Mouse (Mus musculus) stomach, embryonic 14.5 days (tissue): ENCODE measurements around the gene Fzr1. TPM values are rescaled to one million over a fixed set of nuclear protein-coding genes. Genes with fewer than 3 reads are reported as not detected.

Experiments used
- ATAC-seq: fragments of 200-750 bp; cut with Nextera tagmentation; 2 replicates; pipeline ENCODE4 v1.8.0; 2017; ENCODE audit warnings: low read depth, moderate TSS enrichment; ENCODE audit not compliant: insufficient number of reproducible peaks, insufficient read depth, low FRiP score
- H3K27ac ChIP-seq: fragments of 300-500 bp; sonication (generic); 2 replicates; pipeline ENCODE4 v1.5.1; 2014; ENCODE audit warnings: mild to moderate bottlenecking, low read length, moderate library complexity, mixed read lengths
- H3K27me3 ChIP-seq: fragments of 300-500 bp; sonication (generic); 2 replicates; pipeline ENCODE4 v1.6.1; 2014; ENCODE audit warnings: low read length, control low read depth, mixed read lengths; ENCODE audit not compliant: control insufficient read depth, insufficient read depth
- H3K36me3 ChIP-seq: fragments of 300-500 bp; sonication (generic); 2 replicates; pipeline ENCODE4 v1.6.1; 2014; ENCODE audit warnings: mild to moderate bottlenecking, control low read depth, low read length, moderate library complexity, mixed read lengths; ENCODE audit not compliant: control insufficient read depth, insufficient read depth
- H3K4me1 ChIP-seq: fragments of 300-500 bp; sonication (generic); 2 replicates; pipeline ENCODE4 v1.6.1; 2014; ENCODE audit warnings: low read length, control low read depth, mixed read lengths; ENCODE audit not compliant: control insufficient read depth, insufficient read depth
- H3K4me2 ChIP-seq: fragments of 300-500 bp; sonication (generic); replicated peaks from 2 replicates; pipeline ENCODE4 v1.6.1; 2014; ENCODE audit warnings: low read depth, low read length, control low read depth
- H3K4me3 ChIP-seq: fragments of 300-500 bp; sonication (generic); 2 replicates; pipeline ENCODE4 v1.5.1; 2014; ENCODE audit warnings: low read depth, low read length, control low read depth
- H3K9ac ChIP-seq: fragments of 300-500 bp; sonication (generic); replicated peaks from 2 replicates; pipeline ENCODE4 v1.6.1; 2014; ENCODE audit warnings: low read depth, mild to moderate bottlenecking, control low read depth, low read length, moderate library complexity, mixed read lengths
- H3K9me3 ChIP-seq: fragments of 300-500 bp; sonication (generic); 2 replicates; pipeline ENCODE4 v1.6.1; 2016; ENCODE audit warnings: low read depth, low read length, control low read depth; ENCODE audit not compliant: control insufficient read depth
- WGBS: fragments of 180-500 bp; shearing (Covaris S2); extraction: QIAGEN DNeasy Blood & Tissue Kit; methylation state at CpG from one replicate; pipeline ENCODE4 v1.1.7; 2014; 5-methylcytosine and 5-hydroxymethylcytosine counted together
- polyA plus RNA-seq: library from polyadenylated mRNA; unstranded; fragments of >200 nt; fragmentation: Nextera tagmentation; extraction: Ambion mirVana; gene quantifications from 2 replicates; pipeline ENCODE4 v1.2.1, GENCODE M21; 2014

Fzr1 gene
- polyA plus RNA-seq, 1 experiment from 2014 or later, result 88.7 TPM

GRCm38 (mm10) chr10:81407539-81408423, 29.5 kb upstream of the Fzr1 start:
- peaks cover 28% of the 10 kb centered on the region for H3K36me3 ChIP-seq

GRCm38 (mm10) chr10:81406504-81407440, 28.5 kb upstream of the Fzr1 start:
- Histone ChIP-seq H3K36me3 (peaks cover 28% of the 10 kb centered on the region), H3K4me3 (0 out of 2 replicates have a peak overlapping the region, but pooled peaks have one; percentile 11), H3K27me3 (no peaks in the 10 kb centered on the region), H3K9ac (no peak overlapping the region), H3K4me2 (no peak overlapping the region; the same call in none of the 2 replicates), H3K9me3 (no peaks in the 10 kb centered on the region), H3K4me1 (peaks cover 53% of the 10 kb centered on the region), H3K27ac (0 out of 2 replicates have a peak overlapping the region, but pooled peaks have one; percentile 15)
- ATAC-seq, result no peak
- 42% methylated on average over 24 of the region's 24 CpGs for WGBS

More at GRCm38 (mm10) chr10:81407539-81408423, 29.5 kb upstream of the Fzr1 start:
- Histone ChIP-seq H3K4me2 (no peak overlapping the region; the same call in 1 of the 2 replicates), H3K27me3 (no peaks in the 10 kb centered on the region), H3K27ac (no peak overlapping the region), H3K9ac (no peak overlapping the region; the same call in 1 of the 2 replicates), H3K4me1 (peaks cover 53% of the 10 kb centered on the region), H3K4me3 (0 out of 2 replicates have a peak overlapping the region, but pooled peaks have one; percentile 11), H3K9me3 (no peaks in the 10 kb centered on the region)
- ATAC-seq, result no peak
- WGBS, result 29% methylated on average over 31 of the region's 31 CpGs

- H3K27ac ChIP-seq, result no peak overlapping the region
- no peaks in the 10 kb centered on the region for H3K9me3 ChIP-seq
- peaks cover 50% of the 10 kb centered on the region for H3K4me1 ChIP-seq
- no peak for ATAC-seq
- no peaks in the 10 kb centered on the region for H3K27me3 ChIP-seq
- WGBS, result 47% methylated on average over 13 of the region's 13 CpGs
- H3K4me2 ChIP-seq, result no peak overlapping the region
- H3K4me3 ChIP-seq, result no peak overlapping the region
- H3K9ac ChIP-seq, result no peak overlapping the region
- H3K36me3 ChIP-seq, result peaks cover 28% of the 10 kb centered on the region
These were observed 27.4 kb upstream of the Fzr1 start for GRCm38 (mm10) chr10:81405588-81406201.

- Histone ChIP-seq H3K4me3 (no peak overlapping the region), H3K36me3 (peaks cover 38% of the 10 kb centered on the region), H3K4me1 (peaks cover 41% of the 10 kb centered on the region), H3K4me2 (no peak overlapping the region), H3K9ac (no peak overlapping the region), H3K27ac (no peak overlapping the region), H3K9me3 (no peaks in the 10 kb centered on the region), H3K27me3 (no peaks in the 10 kb centered on the region)
- no peak for ATAC-seq
- WGBS, result 66% methylated on average over 18 of the region's 18 CpGs
These were observed 26.4 kb upstream of the Fzr1 start for GRCm38 (mm10) chr10:81404720-81405119.

GRCm38 (mm10) chr10:81404082-81404481, 25.8 kb upstream of the Fzr1 start:
- 26% methylated on average over 9 of the region's 9 CpGs for WGBS
- no peak overlapping the region for H3K9ac ChIP-seq
- no peak overlapping the region for H3K4me2 ChIP-seq
- ATAC-seq, result no peak
- H3K4me3 ChIP-seq, result no peak overlapping the region
- H3K27me3 ChIP-seq, result no peaks in the 10 kb centered on the region
- H3K27ac ChIP-seq, result no peak overlapping the region
- no peaks in the 10 kb centered on the region for H3K9me3 ChIP-seq
- peaks cover 41% of the 10 kb centered on the region for H3K36me3 ChIP-seq
- peaks cover 37% of the 10 kb centered on the region for H3K4me1 ChIP-seq

GRCm38 (mm10) chr10:81403511-81403910, 25.2 kb upstream of the Fzr1 start:
- peak overlapping the region; percentile 85; the same call in 1 of the 2 replicates for H3K27ac ChIP-seq
- H3K36me3 ChIP-seq, result peaks cover 41% of the 10 kb centered on the region
- H3K4me2 ChIP-seq, result no peak overlapping the region
- H3K4me3 ChIP-seq, result no peak overlapping the region
- no peaks in the 10 kb centered on the region for H3K9me3 ChIP-seq
- 59% methylated on average over 10 of the region's 10 CpGs for WGBS
- 0 out of 2 replicates have a peak overlapping the region, but pooled peaks have one; percentile 0 for H3K9ac ChIP-seq
- no peaks in the 10 kb centered on the region for H3K27me3 ChIP-seq
- peaks cover 37% of the 10 kb centered on the region for H3K4me1 ChIP-seq
- no peak for ATAC-seq

GRCm38 (mm10) chr10:81402227-81402765, 24.0 kb upstream of the Fzr1 start:
- Histone ChIP-seq H3K4me2 (peak overlapping the region; percentile 19), H3K4me3 (no peak overlapping the region), H3K4me1 (peaks cover 27% of the 10 kb centered on the region), H3K27ac (peak overlapping the region; percentile 85), H3K9me3 (no peaks in the 10 kb centered on the region), H3K36me3 (peaks cover 50% of the 10 kb centered on the region), H3K9ac (0 out of 2 replicates have a peak overlapping the region, but pooled peaks have one; percentile 0), H3K27me3 (no peaks in the 10 kb centered on the region)
- no peak for ATAC-seq
- 13% methylated on average over 7 of the region's 7 CpGs for WGBS
